Mouse (Mus musculus) MEL (cell line): ENCODE results near the gene Rpl31. TPM values are rescaled to one million over a fixed set of nuclear protein-coding genes. Genes with fewer than 3 reads are reported as not detected.
A peak's percentile ranks its signal among the peaks of the same experiment; 100 is the strongest.

ENCODE experiments used
- DNase-seq: peaks from one replicate; pipeline ENCODE4 v3.0.0; 2011; ENCODE audit warnings: low read depth, low spot score
- H3K27ac ChIP-seq: 2 replicates; pipeline ENCODE4 v1.5.1; 2012; ENCODE audit warnings: low read depth, mild to moderate bottlenecking, control low read depth, low read length, moderate library complexity; ENCODE audit not compliant: control insufficient read depth
- H3K27me3 ChIP-seq, 2 experiments: fragments of 150-350 bp in 1 of 2; sonication (generic) in 1 of 2; 2 replicates each; pipeline ENCODE4 v1.6.1; 2012; ENCODE audit warnings: low read length in 2 of 2, mild to moderate bottlenecking in 2 of 2, improper control_type of control experiment in 1 of 2, moderate library complexity in 1 of 2; ENCODE audit not compliant: insufficient read depth in 2 of 2, control insufficient read depth in 1 of 2
- H3K36me3 ChIP-seq, 2 experiments: 2 replicates each; pipeline ENCODE4 v1.6.1; 2012 to 2014; ENCODE audit warnings: low read length in 2 of 2, improper control_type of control experiment in 1 of 2, inconsistent platforms in 1 of 2, mild to moderate bottlenecking in 1 of 2; ENCODE audit not compliant: insufficient read depth in 2 of 2, control insufficient read depth in 1 of 2
- H3K4me1 ChIP-seq, 2 experiments: fragments of 150-350 bp in 1 of 2; sonication (generic) in 1 of 2; 2 replicates each; pipeline ENCODE4 v1.6.1; 2012; ENCODE audit warnings: low read length in 2 of 2, improper control_type of control experiment in 1 of 2, mild to moderate bottlenecking in 1 of 2; ENCODE audit not compliant: insufficient read depth in 2 of 2, control insufficient read depth in 1 of 2
- H3K4me3 ChIP-seq, 2 experiments: fragments of 150-350 bp in 1 of 2; sonication (generic) in 1 of 2; 2 replicates each; pipeline ENCODE4 v1.5.1; 2012; ENCODE audit warnings: low read depth in 2 of 2, low read length in 2 of 2, mild to moderate bottlenecking in 2 of 2, moderate library complexity in 2 of 2, control low read depth in 1 of 2, improper control_type of control experiment in 1 of 2; ENCODE audit not compliant: control insufficient read depth in 1 of 2, insufficient read depth in 1 of 2
- H3K79me2 ChIP-seq: 2 replicates; pipeline ENCODE4 v1.6.1; 2012; ENCODE audit warnings: mild to moderate bottlenecking, low read length, moderate library complexity; ENCODE audit not compliant: control insufficient read depth, poor library complexity, insufficient read depth
- H3K9ac ChIP-seq: 2 replicates; pipeline ENCODE4 v1.6.1; 2012; ENCODE audit warnings: low read depth, mild to moderate bottlenecking, control low read depth, low read length, moderate library complexity; ENCODE audit not compliant: control insufficient read depth, poor library complexity, severe bottlenecking
- H3K9me3 ChIP-seq: fragments of 150-350 bp; sonication (generic); replicated peaks from 2 replicates; pipeline ENCODE4 v1.6.1; 2012; ENCODE audit warnings: mild to moderate bottlenecking, low read length, improper control_type of control experiment, moderate library complexity; ENCODE audit not compliant: insufficient read depth
- BHLHE40 ChIP-seq: IDR thresholded peaks from 2 replicates; pipeline ENCODE4 v1.6.1; 2012; ENCODE audit warnings: low read depth, mild to moderate bottlenecking, inconsistent platforms, low read length, improper control_type of control experiment, borderline replicate concordance
- CHD1 ChIP-seq: IDR thresholded peaks from 2 replicates; pipeline ENCODE4 v1.6.1; 2012; ENCODE audit warnings: low read depth, mild to moderate bottlenecking, inconsistent platforms, low read length, improper control_type of control experiment
- CTCF ChIP-seq, 3 experiments: IDR thresholded peaks in 2 of 3; conservative IDR thresholded peaks in 1 of 3; 2 replicates each; pipeline ENCODE4 v1.5.1; 2011 to 2012; ENCODE audit warnings: low read length in 3 of 3, low read depth in 2 of 3, mild to moderate bottlenecking in 2 of 3, improper control_type of control experiment in 1 of 3, inconsistent platforms in 1 of 3, mixed read lengths in 1 of 3, moderate library complexity in 1 of 3; ENCODE audit not compliant: control insufficient read depth in 1 of 3, insufficient read depth in 1 of 3, poor library complexity in 1 of 3, severe bottlenecking in 1 of 3
- E2F4 ChIP-seq: IDR thresholded peaks from 2 replicates; pipeline ENCODE4 v1.6.1; 2011; ENCODE audit warnings: low read depth, low read length, improper control_type of control experiment, borderline replicate concordance
- ELF1 ChIP-seq: IDR thresholded peaks from 2 replicates; pipeline ENCODE4 v1.6.1; 2014; ENCODE audit warnings: low read depth, mild to moderate bottlenecking, inconsistent platforms, low read length, improper control_type of control experiment, moderate library complexity
- EP300 ChIP-seq, 2 experiments: IDR thresholded peaks; 2 replicates each; pipeline ENCODE4 v1.6.1; 2011; ENCODE audit warnings: improper control_type of control experiment in 2 of 2, low read length in 2 of 2, low read depth in 1 of 2, mild to moderate bottlenecking in 1 of 2
- ETS1 ChIP-seq: IDR thresholded peaks from 2 replicates; pipeline ENCODE4 v1.6.1; 2012; ENCODE audit warnings: low read depth, mild to moderate bottlenecking, inconsistent platforms, low read length, improper control_type of control experiment, moderate library complexity
- GABPA ChIP-seq: IDR thresholded peaks from 2 replicates; pipeline ENCODE4 v1.6.1; 2012; ENCODE audit warnings: low read depth, mild to moderate bottlenecking, inconsistent platforms, low read length, improper control_type of control experiment, moderate library complexity
- JUND ChIP-seq: IDR thresholded peaks from 2 replicates; pipeline ENCODE4 v1.6.1; 2011; ENCODE audit warnings: low read depth, mild to moderate bottlenecking, improper control_type of control experiment, low read length
- KAT2A ChIP-seq: conservative IDR thresholded peaks from 2 replicates; pipeline ENCODE4 v1.6.1; 2012; ENCODE audit warnings: low read depth, low read length, improper control_type of control experiment, inconsistent platforms
- MAFK ChIP-seq: IDR thresholded peaks from 2 replicates; pipeline ENCODE4 v1.6.1; 2011; ENCODE audit warnings: low read depth, mild to moderate bottlenecking, low read length, improper control_type of control experiment, borderline replicate concordance
- MAX ChIP-seq: IDR thresholded peaks from 2 replicates; pipeline ENCODE4 v1.6.1; 2011; ENCODE audit warnings: low read length, improper control_type of control experiment
- MAZ ChIP-seq: IDR thresholded peaks from 2 replicates; pipeline ENCODE4 v1.6.1; 2012; ENCODE audit warnings: low read depth, mild to moderate bottlenecking, inconsistent platforms, low read length, improper control_type of control experiment
- MEF2A ChIP-seq: IDR thresholded peaks from 2 replicates; pipeline ENCODE4 v1.6.1; 2014; ENCODE audit warnings: low read depth, mild to moderate bottlenecking, inconsistent platforms, low read length, improper control_type of control experiment; ENCODE audit not compliant: poor library complexity, insufficient replicate concordance, severe bottlenecking; ENCODE audit errors: extremely low read depth
- MXI1 ChIP-seq: IDR thresholded peaks from 2 replicates; pipeline ENCODE4 v1.6.1; 2011; ENCODE audit warnings: mild to moderate bottlenecking, low read depth, low read length, improper control_type of control experiment
- MYB ChIP-seq: IDR thresholded peaks from 2 replicates; pipeline ENCODE4 v1.6.1; 2011; ENCODE audit warnings: mild to moderate bottlenecking, low read depth, low read length, improper control_type of control experiment
- MYC ChIP-seq: IDR thresholded peaks from 2 replicates; pipeline ENCODE4 v1.6.1; 2011; ENCODE audit warnings: low read depth, mild to moderate bottlenecking, low read length, improper control_type of control experiment, moderate library complexity
- NRF1 ChIP-seq: IDR thresholded peaks from 2 replicates; pipeline ENCODE4 v1.6.1; 2014; ENCODE audit warnings: low read depth, mild to moderate bottlenecking, inconsistent platforms, low read length, improper control_type of control experiment, moderate library complexity; ENCODE audit not compliant: poor library complexity, insufficient read depth, severe bottlenecking
- POLR2A ChIP-seq, 2 experiments: IDR thresholded peaks; 2 replicates each; pipeline ENCODE4 v1.6.1; 2011 to 2012; ENCODE audit warnings: low read length in 2 of 2, mild to moderate bottlenecking in 2 of 2, control low read depth in 1 of 2, improper control_type of control experiment in 1 of 2, low read depth in 1 of 2, moderate library complexity in 1 of 2; ENCODE audit not compliant: control insufficient read depth in 1 of 2, insufficient read depth in 1 of 2, poor library complexity in 1 of 2
- RAD21 ChIP-seq: IDR thresholded peaks from 2 replicates; pipeline ENCODE4 v1.6.1; 2011; ENCODE audit warnings: mild to moderate bottlenecking, low read depth, low read length, improper control_type of control experiment
- RCOR1 ChIP-seq: IDR thresholded peaks from 2 replicates; pipeline ENCODE4 v1.6.1; 2012; ENCODE audit warnings: low read depth, mild to moderate bottlenecking, inconsistent platforms, low read length, improper control_type of control experiment
- SIN3A ChIP-seq: IDR thresholded peaks from 2 replicates; pipeline ENCODE4 v1.6.1; 2012; ENCODE audit warnings: low read length, improper control_type of control experiment, inconsistent platforms
- SMC3 ChIP-seq: IDR thresholded peaks from 2 replicates; pipeline ENCODE4 v1.6.1; 2011; ENCODE audit warnings: low read depth, low read length, improper control_type of control experiment
- TAL1 ChIP-seq: IDR thresholded peaks from 2 replicates; pipeline ENCODE4 v1.6.1; 2012; ENCODE audit warnings: mild to moderate bottlenecking, inconsistent platforms, low read length, moderate library complexity, mixed read lengths
- TBP ChIP-seq: IDR thresholded peaks from 2 replicates; pipeline ENCODE4 v1.8.0; 2011; ENCODE audit warnings: low read depth, low read length, improper control_type of control experiment
- TCF12 ChIP-seq: IDR thresholded peaks from 2 replicates; pipeline ENCODE4 v1.6.1; 2014; ENCODE audit warnings: low read depth, mild to moderate bottlenecking, inconsistent platforms, low read length, improper control_type of control experiment, moderate library complexity
- USF2 ChIP-seq, 2 experiments: IDR thresholded peaks; 2 replicates each; pipeline ENCODE4 v1.6.1; 2011 to 2012; ENCODE audit warnings: improper control_type of control experiment in 2 of 2, low read length in 2 of 2, borderline replicate concordance in 1 of 2, inconsistent platforms in 1 of 2, low read depth in 1 of 2, mild to moderate bottlenecking in 1 of 2; ENCODE audit not compliant: insufficient read depth in 1 of 2
- ZMIZ1 ChIP-seq: IDR thresholded peaks from 2 replicates; pipeline ENCODE4 v1.6.1; 2012; ENCODE audit warnings: low read depth, mild to moderate bottlenecking, inconsistent platforms, low read length, improper control_type of control experiment, moderate library complexity
- polyA plus RNA-seq, 2 experiments: library from polyadenylated mRNA; stranded (reverse) in 1 of 2; unstranded in 1 of 2; fragments of >175 nt in 1 of 2; fragments of >200 nt in 1 of 2; gene quantifications; 2 replicates each; pipeline versions ENCODE4 v1.2.1 to v1.2.4; 2012; ENCODE audit warnings: low replicate concordance in 2 of 2, low read depth in 1 of 2; ENCODE audit not compliant: insufficient read length in 2 of 2, insufficient read depth in 1 of 2, missing spikeins in 1 of 2
- total RNA-seq: library from RNA; depleted of rRNA; stranded (reverse); fragments of 300-350 nt; gene quantifications from 2 replicates; pipeline ENCODE4 v1.2.3, GENCODE M21; 2012

Gene Rpl31
- total and polyA plus RNA-seq, 3 experiments, result 848 to 2,111 TPM; not detected in 1

DNA sequence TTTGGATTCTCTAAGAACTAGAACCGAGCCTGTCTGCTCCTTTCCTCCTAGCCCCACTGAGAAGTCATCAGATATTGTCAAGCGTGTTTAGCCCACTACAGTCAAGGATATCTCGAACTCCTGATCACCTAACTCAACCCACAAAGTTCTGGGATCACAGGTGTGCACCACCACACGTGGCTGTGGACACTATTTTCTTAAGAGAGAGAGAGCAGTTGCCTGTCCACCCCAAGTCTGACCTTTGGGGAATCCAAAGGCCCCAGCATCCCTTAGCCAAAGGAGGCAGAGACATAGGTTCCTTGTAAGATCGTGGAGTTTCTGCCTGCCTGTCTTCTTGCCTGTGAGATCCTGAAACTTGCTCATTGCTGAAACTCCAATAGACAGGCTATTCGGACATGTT is 597 bp upstream of the Rpl31 start:
- Histone ChIP-seq H3K27me3 (no peaks in the 10 kb centered on the region), H3K4me3 (peak overlapping the region; percentile 37 to 56), H3K79me2 (peaks cover 25% of the 10 kb centered on the region), H3K4me1 (peaks cover 2 to 27% of the 10 kb centered on the region in 2 experiments; a peak in 2 of 4 replicates), H3K36me3 (peaks cover 26 to 30% of the 10 kb centered on the region in 2 experiments), H3K27ac (no peak overlapping the region), H3K9ac (peak overlapping the region; percentile 37), H3K9me3 (no peaks in the 10 kb centered on the region)
- no peak for TF ChIP-seq EP300 (IDR thresholded peaks at IDR 0.05; ENCODE audit: low read depth in 1 of 2, low read length in 2 of 2)
- no peak for TF ChIP-seq MAZ
- TF ChIP-seq GABPA, result no peak
- no peak for TF ChIP-seq NRF1
- TF ChIP-seq MYB, result no peak
- no peak for TF ChIP-seq TBP
- TF ChIP-seq TAL1, result no peak
- DNase-seq, result no peak

DNA sequence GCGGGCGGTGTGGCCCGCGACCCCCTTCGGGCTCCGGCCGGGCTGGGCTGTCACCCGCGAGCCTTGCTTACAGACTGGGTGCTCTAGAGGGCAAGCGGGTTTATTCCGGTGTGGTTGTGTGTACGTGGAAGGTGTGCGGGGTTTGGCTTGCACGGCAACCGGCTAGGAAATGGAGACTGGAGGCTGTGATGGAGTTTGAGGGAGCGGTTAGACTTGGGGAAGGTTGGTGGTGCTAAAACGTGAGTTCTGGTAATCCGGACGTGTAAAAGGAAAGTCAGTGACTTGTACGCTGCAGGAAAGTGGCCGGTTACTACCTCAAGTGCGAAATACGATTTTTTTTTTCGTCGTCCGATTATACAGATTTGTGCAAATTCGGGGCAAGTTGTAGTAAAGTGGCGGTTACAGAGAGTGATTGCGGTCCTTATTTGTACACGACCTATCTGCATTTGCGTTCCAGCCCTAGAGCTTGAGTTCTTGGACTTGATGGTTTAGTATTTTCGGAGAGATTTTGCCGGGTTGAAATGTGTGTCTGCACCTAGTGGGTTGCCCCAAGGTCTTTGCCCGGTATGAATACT is 712 bp downstream of the Rpl31 start:
- H3K27me3 ChIP-seq, result no peaks in the 10 kb centered on the region
- no peak; the same call in 1 of the 2 replicates for TF ChIP-seq MYC
- TF ChIP-seq BHLHE40, result no peak
- TF ChIP-seq RCOR1, result no peak
- no peak for TF ChIP-seq MAZ
- no peak for TF ChIP-seq MXI1
- no peak for TF ChIP-seq JUND
- no peak for TF ChIP-seq EP300 (IDR thresholded peaks at IDR 0.05; ENCODE audit: low read depth in 1 of 2, low read length in 2 of 2)
- no peak for TF ChIP-seq MAFK
- TF ChIP-seq RAD21, result no peak
- 0 out of 4 replicates have a peak, but pooled peaks of 1 of the 2 experiments have one; percentile 5 for TF ChIP-seq POLR2A (IDR thresholded peaks at IDR 0.05; ENCODE audit: control insufficient read depth in 1 of 2, insufficient read depth in 1 of 2, low read depth in 1 of 2, low read length in 2 of 2, poor library complexity in 1 of 2)
- no peak for TF ChIP-seq SMC3
- TF ChIP-seq E2F4, result no peak
- no peak for TF ChIP-seq TCF12
- no peak for TF ChIP-seq MEF2A
- 0 out of 2 replicates have a peak, but pooled peaks have one; percentile 32 for TF ChIP-seq TBP
- no peak for TF ChIP-seq CTCF (IDR thresholded peaks at IDR 0.05 in 2 of 3, conservative IDR thresholded peaks at IDR 0.05 in 1 of 3; ENCODE audit: control insufficient read depth in 1 of 3, insufficient read depth in 1 of 3, low read depth in 2 of 3, low read length in 3 of 3, poor library complexity in 1 of 3, severe bottlenecking in 1 of 3)
- peak; percentile 14; the same call in 1 of the 2 replicates for TF ChIP-seq SIN3A
- peak; percentile 96 for TF ChIP-seq CHD1
- no peak for TF ChIP-seq MAX
- no peak for TF ChIP-seq USF2 (IDR thresholded peaks at IDR 0.05; ENCODE audit: borderline replicate concordance in 1 of 2, insufficient read depth in 1 of 2, low read depth in 1 of 2, low read length in 2 of 2)
- TF ChIP-seq ELF1, result no peak
- no peak for TF ChIP-seq ZMIZ1
- no peak for TF ChIP-seq ETS1
- TF ChIP-seq MYB, result no peak
- no peak for TF ChIP-seq KAT2A
- H3K4me1 ChIP-seq, result peaks cover 2 to 21% of the 10 kb centered on the region in 2 experiments; a peak in 2 of 4 replicates
- peaks cover 24 to 26% of the 10 kb centered on the region in 2 experiments for H3K36me3 ChIP-seq
- H3K9me3 ChIP-seq, result no peaks in the 10 kb centered on the region
- peak; percentile 43 for DNase-seq
- peak overlapping the region; percentile 81 for H3K27ac ChIP-seq
- H3K79me2 ChIP-seq, result peaks cover 25% of the 10 kb centered on the region
- H3K4me3 ChIP-seq, result peak overlapping the region; percentile 97 to 98
- peak overlapping the region; percentile 98 for H3K9ac ChIP-seq
